Mouse (Mus musculus): ENCODE measurements around the gene Gbx2. TPM values are rescaled to one million over a fixed set of nuclear protein-coding genes. Genes with fewer than 3 reads are reported as not detected.

Gene Gbx2
- not detected for total RNA-seq (2021)
- long read RNA-seq, experiment 1: 0 reads
- long read RNA-seq, experiment 2: 0 reads

DNA sequence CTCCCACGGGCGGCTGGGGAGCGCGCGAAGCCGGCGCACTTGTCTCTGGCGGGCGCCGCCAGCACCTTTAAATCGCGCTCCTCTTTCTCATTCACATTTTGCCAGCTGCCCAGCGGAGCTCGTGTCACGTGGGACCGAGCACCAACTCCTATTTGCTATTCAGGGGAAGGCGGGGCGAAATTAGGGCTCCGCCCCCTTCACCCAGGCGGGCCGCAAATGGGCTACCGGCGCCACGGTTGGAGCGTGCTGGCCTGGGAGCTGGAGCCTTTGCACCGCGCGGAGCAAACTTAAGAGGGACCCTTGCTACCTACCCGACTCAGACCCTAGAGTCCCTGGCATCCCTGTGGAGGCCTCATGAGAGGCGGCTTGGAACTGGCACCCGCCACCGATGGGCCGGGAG lies at the start of gene Gbx2:
Gene Gbx2, minus strand, starts transcription at position 60 of the 400 bp plus-strand sequence.
- no peak for DNase-seq (ENCODE audit: low spot score in 2 of 2)

DNA sequence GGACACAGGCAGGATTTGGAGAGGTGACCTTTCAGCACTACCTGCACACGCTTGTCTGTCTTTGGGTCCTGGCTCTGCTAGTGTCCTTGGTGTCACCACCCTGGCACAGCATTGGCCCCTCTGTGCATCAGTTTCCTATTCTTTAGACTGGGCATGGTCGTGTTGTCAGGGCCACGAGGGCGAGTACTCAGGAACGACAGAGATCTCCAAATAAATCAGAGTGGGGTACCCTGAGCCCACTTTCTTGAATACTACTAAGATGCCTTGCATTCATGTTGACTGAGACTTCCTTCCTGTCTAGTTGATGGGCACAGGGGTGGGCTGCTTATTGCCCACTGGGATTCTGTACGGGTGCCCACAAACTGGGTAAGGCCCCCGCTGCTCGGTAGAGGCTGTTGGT lies 46.3 kb upstream of the Gbx2 start:
- DNase-seq (ENCODE audit: low spot score in 2 of 2): no peak

- DNase-seq (ENCODE audit: low spot score in 2 of 2): no peak
These were observed 45.4 kb upstream of the Gbx2 start for GRCm38 (mm10) chr1:89976411-89976810.

DNA sequence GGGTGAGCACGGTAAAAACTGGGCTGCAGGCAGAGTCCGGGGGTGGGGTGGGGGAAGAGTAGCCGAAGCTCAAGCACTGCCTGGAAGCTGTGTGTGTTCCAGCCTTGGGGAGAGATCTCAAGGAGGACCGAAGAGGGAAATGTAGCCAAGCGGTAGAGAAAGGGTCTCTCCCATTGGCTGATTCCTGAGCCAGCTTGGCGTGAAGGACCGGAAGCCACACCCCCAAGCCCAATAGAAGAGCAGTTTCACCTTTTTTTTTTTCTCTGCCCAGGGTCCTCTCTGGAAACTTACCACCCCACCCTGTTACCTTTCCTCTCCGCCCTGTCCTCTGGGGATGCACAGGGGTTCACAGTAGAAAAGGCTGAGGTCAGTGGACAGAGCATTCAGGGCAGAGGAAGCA lies 43.6 kb upstream of the Gbx2 start:
- DNase-seq (ENCODE audit: low spot score in 2 of 2): no peak

- no peak for DNase-seq (ENCODE audit: low spot score in 2 of 2)
These were observed 40.9 kb upstream of the Gbx2 start for GRCm38 (mm10) chr1:89971848-89972247.

- DNase-seq (ENCODE audit: low spot score in 2 of 2): no peak
These were observed 38.7 kb upstream of the Gbx2 start for GRCm38 (mm10) chr1:89969714-89970110.

GRCm38 (mm10) chr1:89969072-89969713 lies 38.2 kb upstream of the Gbx2 start:
- DNase-seq (ENCODE audit: low spot score in 2 of 2): no peak

DNA sequence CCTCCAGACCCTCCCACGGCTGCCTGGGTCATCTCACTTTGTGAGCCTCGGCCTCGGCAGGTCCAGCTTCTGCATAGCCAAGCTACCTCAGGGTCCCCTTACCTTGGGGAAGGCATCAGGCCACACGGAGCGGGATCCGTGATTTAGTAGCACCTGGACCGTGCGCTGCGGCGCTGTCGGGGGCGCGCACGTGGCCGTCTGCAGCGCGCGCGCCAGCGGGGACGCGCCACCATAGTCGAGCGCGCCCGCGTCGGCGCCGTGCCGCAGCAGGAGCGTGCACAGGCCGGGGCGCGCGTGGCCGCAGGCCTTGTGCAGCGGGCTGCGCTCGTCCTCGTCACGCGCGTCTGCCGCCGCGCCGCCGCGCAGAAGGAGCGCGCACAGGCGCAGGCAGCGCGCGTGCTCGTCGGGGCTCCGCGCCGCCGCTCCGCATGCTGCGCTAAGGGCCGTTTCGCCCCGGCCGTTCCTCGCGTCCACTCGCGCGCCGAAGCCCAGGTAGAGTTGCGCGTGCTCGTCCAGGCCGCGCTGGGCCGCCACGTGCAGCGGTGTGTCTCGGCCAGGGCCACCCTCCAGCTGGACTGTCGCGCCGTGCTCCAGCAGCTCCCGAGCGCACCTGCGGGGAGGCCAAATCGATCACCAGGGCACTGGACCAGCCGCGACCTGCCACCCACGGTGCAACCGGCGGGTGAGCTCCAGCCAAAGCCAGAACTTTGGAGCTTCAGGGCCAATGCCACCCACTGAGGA lies 37.3 kb upstream of the Gbx2 start:
- DNase-seq (ENCODE audit: low spot score in 2 of 2): no peak

- DNase-seq (ENCODE audit: low spot score in 2 of 2): no peak
These were observed 36.6 kb upstream of the Gbx2 start for GRCm38 (mm10) chr1:89967585-89967984.

DNA sequence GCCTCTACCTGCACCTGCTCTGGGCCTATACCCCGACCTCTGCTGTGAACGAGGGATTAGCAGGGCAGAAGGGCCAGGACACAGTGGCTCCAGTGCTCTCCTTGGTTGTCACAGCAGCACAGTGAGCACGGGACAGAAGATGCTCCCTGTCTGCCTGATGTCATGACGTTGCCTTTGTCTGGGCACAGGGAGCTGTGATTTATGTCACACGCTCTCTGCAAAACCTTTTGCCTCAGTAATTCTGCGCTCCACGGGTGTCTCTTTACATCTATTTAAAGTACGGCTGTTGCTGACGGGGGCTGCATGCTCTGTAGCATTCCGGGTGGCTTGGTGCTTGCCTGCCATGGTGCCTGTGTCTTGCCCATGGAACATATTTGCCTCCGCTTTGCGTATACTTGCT lies 33.4 kb upstream of the Gbx2 start:
- DNase-seq (ENCODE audit: low spot score in 2 of 2): no peak

DNA sequence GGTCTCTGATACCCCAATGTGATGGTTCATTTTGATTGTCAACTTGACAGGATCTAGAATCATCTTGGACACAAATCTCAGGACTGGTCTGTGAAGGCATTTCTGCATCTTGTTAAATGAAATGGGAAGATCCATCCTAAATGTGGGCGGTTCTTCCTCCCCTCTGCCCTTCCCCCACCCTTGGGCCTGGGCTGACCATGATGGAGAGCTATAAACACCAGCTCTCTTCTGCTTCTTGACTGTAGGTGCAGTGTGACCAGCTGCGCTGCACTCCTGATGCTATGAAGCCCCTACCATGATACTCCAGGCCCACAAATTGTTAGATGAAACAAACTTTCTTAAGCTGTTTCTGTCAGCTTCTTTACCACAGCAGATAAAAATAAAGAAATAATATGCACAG lies 32.3 kb upstream of the Gbx2 start:
- DNase-seq (ENCODE audit: low spot score in 2 of 2): no peak

- no peak for DNase-seq (ENCODE audit: low spot score in 2 of 2)
These were observed 31.1 kb upstream of the Gbx2 start for GRCm38 (mm10) chr1:89962092-89962491.

DNA sequence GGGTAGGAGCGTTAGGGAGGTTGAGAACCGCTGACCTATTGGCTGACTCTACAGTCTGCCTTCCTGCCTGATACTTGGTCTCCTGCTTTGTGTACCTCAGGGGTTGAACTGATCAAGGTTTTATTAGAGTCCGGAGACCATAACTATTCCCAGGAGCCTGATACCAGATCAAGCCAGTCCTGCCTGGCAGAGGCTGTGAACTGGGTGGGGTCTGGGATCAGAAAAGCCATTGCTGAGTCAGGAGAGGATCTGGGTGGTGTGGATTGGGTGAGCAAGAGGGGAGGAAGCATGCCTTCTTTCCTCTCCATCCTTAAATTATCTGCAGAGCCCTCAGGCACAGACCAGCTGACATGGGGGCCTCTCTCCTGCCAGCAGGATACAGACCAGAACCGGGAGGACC lies 28.4 kb upstream of the Gbx2 start:
- no peak for DNase-seq (ENCODE audit: low spot score in 2 of 2)

GRCm38 (mm10) chr1:89943202-89943601 lies 12.2 kb upstream of the Gbx2 start:
- DNase-seq (ENCODE audit: low spot score in 2 of 2): peak; percentile 74 to 82

DNA sequence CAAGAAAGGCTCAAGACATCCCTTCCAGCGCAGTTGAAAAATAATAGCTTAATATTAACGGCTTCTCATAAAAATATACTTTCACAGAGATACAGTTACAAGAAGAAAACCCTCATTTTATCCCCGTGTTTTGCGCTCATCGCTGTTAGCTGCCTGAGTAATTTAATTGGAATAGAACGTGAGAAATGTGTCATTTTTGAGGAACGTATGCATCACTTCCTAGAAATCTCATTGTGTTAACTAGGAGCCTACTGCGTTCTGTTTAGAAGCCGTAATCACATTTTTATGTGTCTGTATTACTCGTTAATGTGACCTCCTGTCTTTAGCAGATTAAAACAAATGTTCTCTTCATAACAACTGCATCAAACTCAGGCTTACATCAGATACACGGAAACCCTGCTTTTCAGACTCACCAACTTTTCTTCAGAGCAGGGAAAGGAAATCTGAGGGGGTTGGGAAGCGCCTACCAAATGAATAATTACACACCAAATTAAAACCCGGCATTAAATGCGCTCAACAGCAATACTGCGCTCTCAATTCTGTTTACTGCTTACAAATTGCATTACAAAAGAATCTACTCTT lies 11.5 kb upstream of the Gbx2 start:
- DNase-seq (ENCODE audit: low spot score in 2 of 2): no peak

GRCm38 (mm10) chr1:89941701-89942381 lies 10.9 kb upstream of the Gbx2 start:
- no peak for DNase-seq (ENCODE audit: low spot score in 2 of 2)

DNA sequence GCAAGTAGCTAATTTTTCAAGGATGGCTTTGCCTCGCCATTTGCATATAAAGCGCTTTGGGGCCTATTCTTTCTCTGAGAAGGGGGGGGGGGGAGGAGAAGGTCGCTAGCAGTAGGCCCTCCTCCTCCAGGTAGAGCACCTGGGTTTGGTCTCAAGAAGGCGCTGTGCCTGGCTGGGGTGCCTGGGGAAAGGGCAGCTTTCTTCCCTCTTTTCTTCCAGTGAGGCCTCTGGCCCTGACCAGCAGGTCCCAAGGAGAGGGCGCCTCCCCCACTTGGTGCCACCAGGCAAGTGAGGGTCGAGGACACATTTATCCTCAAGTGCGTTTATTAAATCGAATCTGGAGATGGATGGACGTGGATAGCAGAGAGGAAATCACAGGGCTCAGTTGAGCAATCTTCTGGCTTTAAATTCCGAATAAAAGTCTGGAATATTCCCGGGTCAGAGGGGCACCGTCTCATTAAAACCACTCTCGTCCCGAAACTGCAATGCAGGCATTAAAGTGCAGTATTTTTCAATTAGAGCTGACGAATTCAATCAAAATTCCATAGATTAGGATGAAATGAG lies 10.1 kb upstream of the Gbx2 start:
- no peak for DNase-seq (ENCODE audit: low spot score in 2 of 2)

GRCm38 (mm10) chr1:89939981-89940726 lies 9.2 kb upstream of the Gbx2 start:
- peak; percentile 37 to 68 for DNase-seq (ENCODE audit: low spot score in 2 of 2)

DNA sequence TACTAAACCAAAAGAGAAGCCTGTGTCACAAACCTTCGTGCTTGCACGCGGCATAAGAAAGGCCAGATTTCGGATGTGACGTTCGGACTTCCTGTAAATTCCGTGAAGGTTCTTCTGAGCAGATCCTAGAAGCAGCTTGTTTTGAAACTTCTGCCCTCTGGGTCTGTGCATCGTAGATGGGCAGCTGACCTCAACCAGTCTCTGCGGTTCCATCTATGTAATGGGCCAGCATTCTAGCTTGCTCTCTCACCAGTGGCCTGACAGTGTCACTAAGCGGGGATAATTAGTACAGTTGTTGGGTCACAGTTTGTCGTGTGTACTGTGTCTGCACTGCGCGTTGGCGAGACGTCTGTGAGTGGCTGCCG lies 8.6 kb upstream of the Gbx2 start:
- no peak for DNase-seq (ENCODE audit: low spot score in 2 of 2)

- no peak for DNase-seq (ENCODE audit: low spot score in 2 of 2)
These were observed 8.1 kb upstream of the Gbx2 start for GRCm38 (mm10) chr1:89938884-89939595.
